Mouse (Mus musculus) spleen, adult 2 months (tissue): Measurements from ENCODE around the gene Vamp4.

ENCODE experiments used
- CTCF ChIP-seq: fragments of 200-500 bp; IDR thresholded peaks from 2 replicates; pipeline ENCODE4 v1.5.1; 2011; ENCODE audit warnings: mild to moderate bottlenecking, inconsistent platforms; ENCODE audit not compliant: insufficient read depth, insufficient read length, insufficient replicate concordance; ENCODE audit errors: extremely low read depth
- POLR2A ChIP-seq: fragments of 200-500 bp; IDR thresholded peaks from 2 replicates; pipeline ENCODE4 v1.6.1; 2011; ENCODE audit warnings: low read depth, low read length, inconsistent platforms

GRCm38 (mm10) chr1:162570931-162571601 lies 751 bp downstream of the Vamp4 start:
- no peak for TF ChIP-seq CTCF
- no peak for TF ChIP-seq POLR2A
